Mouse (Mus musculus): ENCODE results near the gene Slc6a16. TPM values are rescaled to one million over a fixed set of nuclear protein-coding genes. Genes with fewer than 3 reads are reported as not detected.

Gene Slc6a16
- polyA plus RNA-seq, 1 experiment from 2014 or later, result not detected

DNA sequence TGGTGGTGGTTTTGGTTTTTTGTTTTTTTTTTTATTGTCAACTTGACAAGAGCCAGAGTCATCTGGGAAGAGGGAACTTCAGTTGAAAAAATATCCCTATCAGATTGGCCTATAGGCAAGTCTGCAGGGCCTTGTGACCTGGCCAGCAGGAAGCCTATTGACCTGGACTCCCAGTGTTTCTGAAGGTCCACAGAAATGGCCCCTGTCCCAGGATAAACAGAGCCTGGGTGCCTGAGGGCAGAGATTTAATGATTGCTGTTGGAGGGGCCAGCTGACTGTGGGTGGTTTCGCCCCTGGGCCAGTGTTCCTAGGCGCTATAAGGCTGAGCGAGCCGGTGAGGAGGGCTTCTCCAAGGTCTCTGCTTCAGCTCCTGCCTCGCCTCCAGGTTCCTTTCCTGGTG is 27.2 kb upstream of the Slc6a16 start:
- Histone ChIP-seq H3K4me2 (ENCODE audit: low read depth, low read length) (no peak overlapping the region), H3K27ac (ENCODE audit: low read length) (no peak overlapping the region), H3K4me3 (ENCODE audit: low read depth, low read length) (no peak overlapping the region), H3K9ac (ENCODE audit: low read depth, low read length) (no peak overlapping the region), H3K36me3 (ENCODE audit: control insufficient read depth, insufficient read depth) (no peaks in the 10 kb centered on the region), H3K4me1 (ENCODE audit: control insufficient read depth, low read depth, low read length) (peaks cover 19% of the 10 kb centered on the region), H3K27me3 (ENCODE audit: control insufficient read depth, insufficient read depth, low read depth, low read length) (peaks cover 19% of the 10 kb centered on the region), H3K9me3 (replicated peaks; ENCODE audit: control insufficient read depth, low read length) (no peaks in the 10 kb centered on the region)
- peak; percentile 66 for ATAC-seq (ENCODE audit: low read depth)
- WGBS (ENCODE audit: insufficient replicate concordance), result 67% methylated on average over 5 of the region's 5 CpGs

DNA sequence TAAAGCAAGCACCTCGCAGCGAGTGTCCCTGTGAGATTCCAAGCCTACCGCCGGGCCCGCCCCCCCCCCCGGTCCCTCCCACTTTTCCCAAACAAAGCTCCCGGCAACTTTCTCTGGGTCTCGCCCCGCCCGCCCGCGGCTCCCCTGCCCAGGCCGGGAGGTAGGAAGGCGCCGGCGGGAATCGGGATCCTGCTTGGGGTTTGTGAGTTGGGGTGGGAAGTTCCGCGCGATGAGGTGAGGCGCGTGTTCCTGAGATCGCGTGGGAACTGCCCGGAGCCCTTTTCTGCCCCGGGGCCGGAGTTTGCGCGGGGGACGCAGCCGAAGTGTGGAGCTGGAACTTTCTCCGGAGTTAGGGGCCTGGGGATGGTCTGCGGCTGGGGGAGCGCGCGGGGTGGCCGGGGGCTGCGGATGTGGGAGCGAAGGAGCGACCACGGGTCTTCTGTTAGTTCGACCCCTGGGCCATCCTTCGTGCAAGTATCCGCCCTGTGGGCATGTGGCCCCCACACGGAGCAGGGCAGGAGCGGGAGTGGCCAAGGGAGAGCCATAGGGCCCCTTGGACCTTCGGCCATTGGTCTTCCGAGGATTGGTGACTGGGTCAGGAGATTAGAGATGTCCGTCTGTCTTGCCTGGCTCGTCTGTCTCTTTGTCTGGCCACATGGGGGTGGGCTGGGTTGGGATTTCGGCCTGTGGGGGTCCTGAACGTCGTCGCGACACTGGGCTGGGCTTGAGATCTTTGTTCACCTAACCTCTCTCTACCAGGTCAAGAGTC is 25.0 kb upstream of the Slc6a16 start, which contains the start of gene Tead2:
Gene Tead2 (plus strand): TSS at position 81 of the 769 bp plus-strand sequence.
- Histone ChIP-seq H3K9ac (ENCODE audit: low read depth, low read length) (peak within 1 kb of the TSS; percentile 51), H3K27me3 (ENCODE audit: control insufficient read depth, insufficient read depth, low read depth, low read length) (peaks cover 19% of the 10 kb centered on the region), H3K27ac (ENCODE audit: low read length) (peak within 1 kb of the TSS; percentile 37; the same call in 1 of the 2 replicates), H3K4me2 (ENCODE audit: low read depth, low read length) (peak within 1 kb of the TSS; percentile 65), H3K4me3 (ENCODE audit: low read depth, low read length) (peak within 1 kb of the TSS; percentile 55), H3K36me3 (ENCODE audit: control insufficient read depth, insufficient read depth) (no peaks in the 10 kb centered on the region), H3K9me3 (replicated peaks; ENCODE audit: control insufficient read depth, low read length) (no peaks in the 10 kb centered on the region), H3K4me1 (ENCODE audit: control insufficient read depth, low read depth, low read length) (peaks cover 19% of the 10 kb centered on the region)
- 3% methylated on average over 55 of the region's 55 CpGs for WGBS (ENCODE audit: insufficient replicate concordance)
- ATAC-seq (ENCODE audit: low read depth), result peak; percentile 23; the same call in 1 of the 2 replicates

GRCm38 (mm10) chr7:45216442-45217183 is 24.3 kb upstream of the Slc6a16 start:
- H3K9ac ChIP-seq (ENCODE audit: low read depth, low read length), result peak overlapping the region; percentile 51; the same call in 1 of the 2 replicates
- 5% methylated on average over 13 of the region's 13 CpGs for WGBS (ENCODE audit: insufficient replicate concordance)
- 0 out of 2 replicates have a peak, but pooled peaks have one; percentile 17 for ATAC-seq (ENCODE audit: low read depth)
- peak overlapping the region; percentile 65 for H3K4me2 ChIP-seq (ENCODE audit: low read depth, low read length)
- H3K4me1 ChIP-seq (ENCODE audit: control insufficient read depth, low read depth, low read length), result peaks cover 12% of the 10 kb centered on the region
- peak overlapping the region; percentile 55 for H3K4me3 ChIP-seq (ENCODE audit: low read depth, low read length)
- H3K9me3 ChIP-seq (replicated peaks; ENCODE audit: control insufficient read depth, low read length), result no peaks in the 10 kb centered on the region
- H3K27me3 ChIP-seq (ENCODE audit: control insufficient read depth, insufficient read depth, low read depth, low read length), result peaks cover 16% of the 10 kb centered on the region
- no peak overlapping the region for H3K27ac ChIP-seq (ENCODE audit: low read length)
- H3K36me3 ChIP-seq (ENCODE audit: control insufficient read depth, insufficient read depth), result no peaks in the 10 kb centered on the region

- 37% methylated on average over 2 of the region's 2 CpGs for WGBS (ENCODE audit: insufficient replicate concordance)
- Histone ChIP-seq H3K36me3 (ENCODE audit: control insufficient read depth, insufficient read depth) (0 out of 2 replicates have a peak, but pooled peaks cover 2% of the 10 kb centered on the region), H3K4me3 (ENCODE audit: low read depth, low read length) (no peak overlapping the region), H3K9ac (ENCODE audit: low read depth, low read length) (no peak overlapping the region), H3K27ac (ENCODE audit: low read length) (no peak overlapping the region), H3K27me3 (ENCODE audit: control insufficient read depth, insufficient read depth, low read depth, low read length) (no peaks in the 10 kb centered on the region; the same call in 1 of the 2 replicates), H3K4me1 (ENCODE audit: control insufficient read depth, low read depth, low read length) (no peaks in the 10 kb centered on the region; the same call in 1 of the 2 replicates), H3K4me2 (ENCODE audit: low read depth, low read length) (no peak overlapping the region), H3K9me3 (replicated peaks; ENCODE audit: control insufficient read depth, low read length) (no peaks in the 10 kb centered on the region)
- no peak for ATAC-seq (ENCODE audit: low read depth)
Measured at GRCm38 (mm10) chr7:45221680-45222079, 19.2 kb upstream of the Slc6a16 start.

GRCm38 (mm10) chr7:45224826-45225225 is 16.1 kb upstream of the Slc6a16 start:
- H3K36me3 ChIP-seq (ENCODE audit: control insufficient read depth, insufficient read depth), result 0 out of 2 replicates have a peak, but pooled peaks cover 2% of the 10 kb centered on the region
- H3K4me2 ChIP-seq (ENCODE audit: low read depth, low read length), result no peak overlapping the region

DNA sequence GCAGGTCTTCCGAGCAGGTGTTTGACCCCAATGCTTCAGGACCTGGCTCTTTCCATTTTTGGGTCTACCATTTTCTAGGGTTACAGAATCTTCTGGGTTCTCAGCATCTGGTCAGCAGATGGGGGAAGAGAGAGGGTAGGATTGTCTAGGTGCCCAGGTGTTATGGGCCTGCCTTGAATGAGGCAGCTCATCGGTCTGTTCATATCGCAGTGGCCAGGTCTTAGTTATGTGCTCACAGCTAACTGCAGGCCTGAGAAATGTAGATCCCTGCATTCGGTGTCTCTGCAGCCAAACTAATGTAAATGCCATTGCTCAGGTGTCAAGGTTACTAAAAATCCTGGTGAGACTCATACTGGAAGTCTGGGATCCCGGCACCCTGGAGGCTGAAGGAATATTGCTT is 14.5 kb upstream of the Slc6a16 start:
- no peak for ATAC-seq (ENCODE audit: low read depth)
- H3K4me1 ChIP-seq (ENCODE audit: control insufficient read depth, low read depth, low read length), result no peaks in the 10 kb centered on the region
- H3K27ac ChIP-seq (ENCODE audit: low read length), result no peak overlapping the region
- 0 out of 2 replicates have a peak, but pooled peaks cover 2% of the 10 kb centered on the region for H3K36me3 ChIP-seq (ENCODE audit: control insufficient read depth, insufficient read depth)
- WGBS (ENCODE audit: insufficient replicate concordance), result 81% methylated on average over 5 of the region's 5 CpGs
- H3K9me3 ChIP-seq (replicated peaks; ENCODE audit: control insufficient read depth, low read length), result no peaks in the 10 kb centered on the region
- no peak overlapping the region for H3K4me3 ChIP-seq (ENCODE audit: low read depth, low read length)
- no peaks in the 10 kb centered on the region for H3K27me3 ChIP-seq (ENCODE audit: control insufficient read depth, insufficient read depth, low read depth, low read length)
- H3K4me2 ChIP-seq (ENCODE audit: low read depth, low read length), result no peak overlapping the region
- H3K9ac ChIP-seq (ENCODE audit: low read depth, low read length), result no peak overlapping the region

More at GRCm38 (mm10) chr7:45224826-45225225, 16.1 kb upstream of the Slc6a16 start:
- no peak overlapping the region for H3K27ac ChIP-seq (ENCODE audit: low read length)
- H3K9ac ChIP-seq (ENCODE audit: low read depth, low read length), result no peak overlapping the region
- WGBS (ENCODE audit: insufficient replicate concordance), result 74% methylated on average over 7 of the region's 7 CpGs
- no peak overlapping the region for H3K4me3 ChIP-seq (ENCODE audit: low read depth, low read length)
- no peak for ATAC-seq (ENCODE audit: low read depth)
- no peaks in the 10 kb centered on the region for H3K4me1 ChIP-seq (ENCODE audit: control insufficient read depth, low read depth, low read length)
- no peaks in the 10 kb centered on the region for H3K27me3 ChIP-seq (ENCODE audit: control insufficient read depth, insufficient read depth, low read depth, low read length)
- H3K9me3 ChIP-seq (replicated peaks; ENCODE audit: control insufficient read depth, low read length), result no peaks in the 10 kb centered on the region

GRCm38 (mm10) chr7:45228548-45228947 is 12.3 kb upstream of the Slc6a16 start:
- no peak overlapping the region for H3K4me2 ChIP-seq (ENCODE audit: low read depth, low read length)
- H3K27ac ChIP-seq (ENCODE audit: low read length), result no peak overlapping the region
- H3K4me3 ChIP-seq (ENCODE audit: low read depth, low read length), result no peak overlapping the region
- no peak for ATAC-seq (ENCODE audit: low read depth)
- no peaks in the 10 kb centered on the region for H3K27me3 ChIP-seq (ENCODE audit: control insufficient read depth, insufficient read depth, low read depth, low read length)
- peaks cover 2% of the 10 kb centered on the region; the same call in 1 of the 2 replicates for H3K4me1 ChIP-seq (ENCODE audit: control insufficient read depth, low read depth, low read length)
- 0 out of 2 replicates have a peak, but pooled peaks cover 2% of the 10 kb centered on the region for H3K36me3 ChIP-seq (ENCODE audit: control insufficient read depth, insufficient read depth)
- 82% methylated on average over 18 of the region's 18 CpGs for WGBS (ENCODE audit: insufficient replicate concordance)
- H3K9me3 ChIP-seq (replicated peaks; ENCODE audit: control insufficient read depth, low read length), result no peaks in the 10 kb centered on the region
- H3K9ac ChIP-seq (ENCODE audit: low read depth, low read length), result no peak overlapping the region

- H3K27ac ChIP-seq (ENCODE audit: low read length), result no peak overlapping the region
- no peaks in the 10 kb centered on the region for H3K36me3 ChIP-seq (ENCODE audit: control insufficient read depth, insufficient read depth)
- peaks cover 3% of the 10 kb centered on the region for H3K4me1 ChIP-seq (ENCODE audit: control insufficient read depth, low read depth, low read length)
- H3K9me3 ChIP-seq (replicated peaks; ENCODE audit: control insufficient read depth, low read length), result no peaks in the 10 kb centered on the region
- H3K4me2 ChIP-seq (ENCODE audit: low read depth, low read length), result no peak overlapping the region
- H3K9ac ChIP-seq (ENCODE audit: low read depth, low read length), result no peak overlapping the region
- H3K4me3 ChIP-seq (ENCODE audit: low read depth, low read length), result no peak overlapping the region
- H3K27me3 ChIP-seq (ENCODE audit: control insufficient read depth, insufficient read depth, low read depth, low read length), result no peaks in the 10 kb centered on the region
- WGBS (ENCODE audit: insufficient replicate concordance), result 68% methylated on average over 8 of the region's 8 CpGs
- ATAC-seq (ENCODE audit: low read depth), result no peak
Measured at GRCm38 (mm10) chr7:45229046-45229445, 11.8 kb upstream of the Slc6a16 start.

Measured in liver, embryonic 16.5 days (tissue).